Mouse (Mus musculus) frontal cortex, postnatal 10 days (tissue): Measurements from ENCODE around the gene Arfgap2.

ENCODE experiments used
- DNase-seq, 2 experiments: peaks; one replicate each; pipeline ENCODE4 v3.0.0; 2022; ENCODE audit warnings: low spot score in 2 of 2, mixed read lengths in 1 of 2

The Arfgap2 gene

GRCm38 (mm10) chr2:91258830-91259229, 5.9 kb upstream of the Arfgap2 start:
- no peak for DNase-seq

- DNase-seq: no peak
These were observed 5.3 kb upstream of the Arfgap2 start for GRCm38 (mm10) chr2:91259493-91259892.

GRCm38 (mm10) chr2:91263692-91264660, 798 bp upstream of the Arfgap2 start:
- no peak for DNase-seq

GRCm38 (mm10) chr2:91268042-91268441, 3.3 kb downstream of the Arfgap2 start:
- DNase-seq: no peak

GRCm38 (mm10) chr2:91268706-91269105, 3.9 kb downstream of the Arfgap2 start:
- no peak for DNase-seq

GRCm38 (mm10) chr2:91269687-91270133, 4.9 kb downstream of the Arfgap2 start:
- DNase-seq: no peak

- peak in 1 of 2 experiments; percentile 56 for DNase-seq
These were observed 14.1 kb downstream of the Arfgap2 start for GRCm38 (mm10) chr2:91278749-91279371.

GRCm38 (mm10) chr2:91279372-91279755, 14.6 kb downstream of the Arfgap2 start:
- no peak for DNase-seq

- no peak for DNase-seq
These were observed 16.6 kb downstream of the Arfgap2 start for GRCm38 (mm10) chr2:91281366-91281765.

GRCm38 (mm10) chr2:91283972-91284371, 19.2 kb downstream of the Arfgap2 start:
- DNase-seq: no peak

- DNase-seq: peak; percentile 28 to 51
These were observed 19.8 kb downstream of the Arfgap2 start for GRCm38 (mm10) chr2:91284375-91285199.

- peak; percentile 45 to 77 for DNase-seq
These were observed 21.2 kb downstream of the Arfgap2 start for GRCm38 (mm10) chr2:91285885-91286505.

- DNase-seq: no peak
These were observed 22.8 kb downstream of the Arfgap2 start for GRCm38 (mm10) chr2:91287563-91287962.

GRCm38 (mm10) chr2:91291197-91292007, 26.6 kb downstream of the Arfgap2 start:
- DNase-seq: no peak

- no peak for DNase-seq
These were observed 29.5 kb downstream of the Arfgap2 start for GRCm38 (mm10) chr2:91294226-91294625.

GRCm38 (mm10) chr2:91295895-91296294, 31.1 kb downstream of the Arfgap2 start:
- no peak for DNase-seq

- DNase-seq: no peak
These were observed 34.4 kb downstream of the Arfgap2 start for GRCm38 (mm10) chr2:91299156-91299555.

GRCm38 (mm10) chr2:91300784-91301183, 36.0 kb downstream of the Arfgap2 start:
- DNase-seq: no peak

GRCm38 (mm10) chr2:91301836-91302235, 37.1 kb downstream of the Arfgap2 start:
- DNase-seq: no peak

- DNase-seq: no peak
These were observed 38.1 kb downstream of the Arfgap2 start for GRCm38 (mm10) chr2:91302845-91303244.

- DNase-seq: no peak
These were observed 41.2 kb downstream of the Arfgap2 start for GRCm38 (mm10) chr2:91305926-91306325.
